Mouse (Mus musculus): ENCODE data around the gene Tagln. TPM values are rescaled to one million over a fixed set of nuclear protein-coding genes. Genes with fewer than 3 reads are reported as not detected.

Gene Tagln
- polyA plus RNA-seq, 1 experiment, result 323 TPM

GRCm38 (mm10) chr9:45946182-45946871, 10.5 kb upstream of the Tagln start:
- WGBS, result 92% methylated on average over 16 of the region's 16 CpGs
- Histone ChIP-seq H3K4me3 (ENCODE audit: low read depth, low read length) (no peak overlapping the region), H3K36me3 (ENCODE audit: control insufficient read depth, insufficient read depth, low read length) (peaks cover 87% of the 10 kb centered on the region), H3K27me3 (ENCODE audit: control insufficient read depth, insufficient read depth, low read length) (no peaks in the 10 kb centered on the region), H3K27ac (ENCODE audit: insufficient read depth, low read depth, low read length) (no peak overlapping the region), H3K4me1 (ENCODE audit: control insufficient read depth, insufficient read depth, insufficient read length, low read length) (peaks cover 4% of the 10 kb centered on the region; the same call in 1 of the 2 replicates)
- TF ChIP-seq CTCF (IDR thresholded peaks at IDR 0.05; ENCODE audit: extremely low read depth, insufficient read length, insufficient replicate concordance, low read depth, low read length), result no peak
- TF ChIP-seq POLR2A (IDR thresholded peaks at IDR 0.05; ENCODE audit: low read depth, low read length), result no peak

GRCm38 (mm10) chr9:45945721-45946120, 9.9 kb upstream of the Tagln start:
- no peak for TF ChIP-seq POLR2A (IDR thresholded peaks at IDR 0.05; ENCODE audit: low read depth, low read length)
- Histone ChIP-seq H3K27me3 (ENCODE audit: control insufficient read depth, insufficient read depth, low read length) (no peaks in the 10 kb centered on the region), H3K27ac (ENCODE audit: insufficient read depth, low read depth, low read length) (no peak overlapping the region), H3K4me1 (ENCODE audit: control insufficient read depth, insufficient read depth, insufficient read length, low read length) (peaks cover 4% of the 10 kb centered on the region; the same call in 1 of the 2 replicates), H3K36me3 (ENCODE audit: control insufficient read depth, insufficient read depth, low read length) (peaks cover 90% of the 10 kb centered on the region), H3K4me3 (ENCODE audit: low read depth, low read length) (no peak overlapping the region)
- WGBS, result 81% methylated on average over 13 of the region's 13 CpGs

GRCm38 (mm10) chr9:45944506-45945400, 8.9 kb upstream of the Tagln start:
- WGBS, result 81% methylated on average over 13 of the region's 13 CpGs
- H3K27ac ChIP-seq (ENCODE audit: insufficient read depth, low read depth, low read length), result peak overlapping the region; percentile 32
- H3K4me3 ChIP-seq (ENCODE audit: low read depth, low read length), result no peak overlapping the region
- H3K36me3 ChIP-seq (ENCODE audit: control insufficient read depth, insufficient read depth, low read length), result peaks cover 83% of the 10 kb centered on the region
- TF ChIP-seq CTCF (IDR thresholded peaks at IDR 0.05; ENCODE audit: extremely low read depth, insufficient read length, insufficient replicate concordance, low read depth, low read length) (no peak), POLR2A (IDR thresholded peaks at IDR 0.05; ENCODE audit: low read depth, low read length) (no peak)
- no peaks in the 10 kb centered on the region for H3K27me3 ChIP-seq (ENCODE audit: control insufficient read depth, insufficient read depth, low read length)
- H3K4me1 ChIP-seq (ENCODE audit: control insufficient read depth, insufficient read depth, insufficient read length, low read length), result peaks cover 4% of the 10 kb centered on the region; the same call in 1 of the 2 replicates

- Histone ChIP-seq H3K36me3 (ENCODE audit: control insufficient read depth, insufficient read depth, low read length) (peaks cover 81% of the 10 kb centered on the region), H3K27ac (ENCODE audit: insufficient read depth, low read depth, low read length) (peak overlapping the region; percentile 32), H3K27me3 (ENCODE audit: control insufficient read depth, insufficient read depth, low read length) (no peaks in the 10 kb centered on the region), H3K4me3 (ENCODE audit: low read depth, low read length) (no peak overlapping the region), H3K4me1 (ENCODE audit: control insufficient read depth, insufficient read depth, insufficient read length, low read length) (peaks cover 4% of the 10 kb centered on the region; the same call in 1 of the 2 replicates)
- WGBS, result 92% methylated on average over 8 of the region's 8 CpGs
- TF ChIP-seq POLR2A (IDR thresholded peaks at IDR 0.05; ENCODE audit: low read depth, low read length) (no peak), CTCF (IDR thresholded peaks at IDR 0.05; ENCODE audit: extremely low read depth, insufficient read length, insufficient replicate concordance, low read depth, low read length) (no peak)
Measured at GRCm38 (mm10) chr9:45943628-45944505, 8.0 kb upstream of the Tagln start.

GRCm38 (mm10) chr9:45942916-45943315, 7.1 kb upstream of the Tagln start:
- no peaks in the 10 kb centered on the region for H3K27me3 ChIP-seq (ENCODE audit: control insufficient read depth, insufficient read depth, low read length)
- peaks cover 85% of the 10 kb centered on the region for H3K36me3 ChIP-seq (ENCODE audit: control insufficient read depth, insufficient read depth, low read length)
- no peak overlapping the region for H3K27ac ChIP-seq (ENCODE audit: insufficient read depth, low read depth, low read length)
- H3K4me3 ChIP-seq (ENCODE audit: low read depth, low read length), result no peak overlapping the region
- peaks cover 4% of the 10 kb centered on the region; the same call in 1 of the 2 replicates for H3K4me1 ChIP-seq (ENCODE audit: control insufficient read depth, insufficient read depth, insufficient read length, low read length)
- WGBS, result 96% methylated on average over 8 of the region's 8 CpGs
- no peak for TF ChIP-seq POLR2A (IDR thresholded peaks at IDR 0.05; ENCODE audit: low read depth, low read length)
- no peak for TF ChIP-seq CTCF (IDR thresholded peaks at IDR 0.05; ENCODE audit: extremely low read depth, insufficient read length, insufficient replicate concordance, low read depth, low read length)

- Histone ChIP-seq H3K27me3 (ENCODE audit: control insufficient read depth, insufficient read depth, low read length) (no peaks in the 10 kb centered on the region), H3K4me1 (ENCODE audit: control insufficient read depth, insufficient read depth, insufficient read length, low read length) (peaks cover 4% of the 10 kb centered on the region; the same call in 1 of the 2 replicates), H3K27ac (ENCODE audit: insufficient read depth, low read depth, low read length) (no peak overlapping the region), H3K4me3 (ENCODE audit: low read depth, low read length) (no peak overlapping the region), H3K36me3 (ENCODE audit: control insufficient read depth, insufficient read depth, low read length) (peaks cover 82% of the 10 kb centered on the region)
- 90% methylated on average over 16 of the region's 16 CpGs for WGBS
- TF ChIP-seq POLR2A (IDR thresholded peaks at IDR 0.05; ENCODE audit: low read depth, low read length), result no peak
- no peak for TF ChIP-seq CTCF (IDR thresholded peaks at IDR 0.05; ENCODE audit: extremely low read depth, insufficient read length, insufficient replicate concordance, low read depth, low read length)
Measured at GRCm38 (mm10) chr9:45942464-45942863, 6.6 kb upstream of the Tagln start.
